Mouse (Mus musculus) kidney, embryonic 14.5 days (tissue): Measurements from ENCODE around the gene Cdc6. TPM values are rescaled to one million over a fixed set of nuclear protein-coding genes. Genes with fewer than 3 reads are reported as not detected.
"Not testable (repeated sequence)": the region's sequence is repeated elsewhere in the genome, so short reads cannot be mapped to it uniquely, and the experiment has no call there.

Experiments
- ATAC-seq: fragments of 200-750 bp; cut with Nextera tagmentation; 2 replicates; pipeline ENCODE4 v1.8.0; 2017; ENCODE audit warnings: moderate number of reproducible peaks, mild to moderate bottlenecking, moderate TSS enrichment, moderate library complexity; ENCODE audit not compliant: low FRiP score, low TSS enrichment
- H3K27ac ChIP-seq: fragments of 300-500 bp; sonication (generic); 2 replicates; pipeline ENCODE4 v1.5.1; 2014; ENCODE audit warnings: low read depth, mild to moderate bottlenecking, low read length, moderate library complexity, mixed read lengths
- H3K27me3 ChIP-seq: fragments of 300-500 bp; sonication (generic); 2 replicates; pipeline ENCODE4 v1.6.1; 2014; ENCODE audit warnings: mild to moderate bottlenecking, low read length; ENCODE audit not compliant: control insufficient read depth, insufficient read depth
- H3K36me3 ChIP-seq: fragments of 300-500 bp; sonication (generic); 2 replicates; pipeline ENCODE4 v1.6.1; 2014; ENCODE audit warnings: low read length, mixed read lengths; ENCODE audit not compliant: control insufficient read depth, insufficient read depth
- H3K4me1 ChIP-seq: fragments of 300-500 bp; sonication (generic); 2 replicates; pipeline ENCODE4 v1.6.1; 2014; ENCODE audit warnings: low read length, mixed read lengths; ENCODE audit not compliant: control insufficient read depth, insufficient read depth
- H3K4me2 ChIP-seq: fragments of 300-500 bp; sonication (generic); replicated peaks from 2 replicates; pipeline ENCODE4 v1.6.1; 2014; ENCODE audit warnings: low read depth, mild to moderate bottlenecking, low read length
- H3K4me3 ChIP-seq: fragments of 300-500 bp; sonication (generic); 2 replicates; pipeline ENCODE4 v1.5.1; 2014; ENCODE audit warnings: mild to moderate bottlenecking, low read length
- H3K9ac ChIP-seq: fragments of 300-500 bp; sonication (generic); 2 replicates; pipeline ENCODE4 v1.6.1; 2014; ENCODE audit warnings: low read depth, mild to moderate bottlenecking, low read length, moderate library complexity
- H3K9me3 ChIP-seq: fragments of 300-500 bp; sonication (generic); 2 replicates; pipeline ENCODE4 v1.6.1; 2016; ENCODE audit warnings: low read length; ENCODE audit not compliant: control insufficient read depth
- WGBS: fragments of 180-500 bp; shearing (Covaris S2); extraction: QIAGEN DNeasy Blood & Tissue Kit; methylation state at CpG from one replicate; pipeline ENCODE4 v1.1.7; 2014; 5-methylcytosine and 5-hydroxymethylcytosine counted together
- polyA plus RNA-seq: library from polyadenylated mRNA; unstranded; fragments of >200 nt; fragmentation: Nextera tagmentation; extraction: Ambion mirVana; gene quantifications from 2 replicates; pipeline ENCODE4 v1.2.1, GENCODE M21; 2014

The Cdc6 gene
- polyA plus RNA-seq, 1 experiment from 2014 or later = 44.1 TPM

- Histone ChIP-seq H3K9ac (no peak overlapping the region), H3K9me3 (no peaks in the 10 kb centered on the region), H3K27me3 (no peaks in the 10 kb centered on the region), H3K4me2 (no peak overlapping the region), H3K27ac (no peak overlapping the region), H3K4me1 (0 out of 2 replicates have a peak, but pooled peaks cover 2% of the 10 kb centered on the region), H3K4me3 (no peak overlapping the region), H3K36me3 (peaks cover 73% of the 10 kb centered on the region)
- no peak for ATAC-seq
- 62% methylated on average over 13 of the region's 13 CpGs for WGBS
These were observed 9.9 kb downstream of the Cdc6 start for GRCm38 (mm10) chr11:98917428-98918005.

GRCm38 (mm10) chr11:98918231-98918630, 10.6 kb downstream of the Cdc6 start:
- H3K36me3 ChIP-seq = peaks cover 66% of the 10 kb centered on the region
- no peak overlapping the region for H3K4me2 ChIP-seq
- ATAC-seq = no peak
- no peaks in the 10 kb centered on the region for H3K9me3 ChIP-seq
- H3K27me3 ChIP-seq = no peaks in the 10 kb centered on the region
- 57% methylated on average over 9 of the region's 9 CpGs for WGBS
- 0 out of 2 replicates have a peak, but pooled peaks cover 5% of the 10 kb centered on the region for H3K4me1 ChIP-seq
- no peak overlapping the region for H3K9ac ChIP-seq
- H3K4me3 ChIP-seq = no peak overlapping the region
- H3K27ac ChIP-seq = no peak overlapping the region

GRCm38 (mm10) chr11:98919009-98919408, 11.4 kb downstream of the Cdc6 start:
- Histone ChIP-seq H3K4me3 (no peak overlapping the region), H3K9ac (no peak overlapping the region), H3K27ac (no peak overlapping the region), H3K36me3 (peaks cover 58% of the 10 kb centered on the region), H3K4me1 (peaks cover 12% of the 10 kb centered on the region; the same call in 1 of the 2 replicates), H3K4me2 (no peak overlapping the region), H3K9me3 (no peaks in the 10 kb centered on the region), H3K27me3 (no peaks in the 10 kb centered on the region)
- no peak for ATAC-seq
- 91% methylated on average over 11 of the region's 11 CpGs for WGBS

GRCm38 (mm10) chr11:98921813-98922212, 14.2 kb downstream of the Cdc6 start:
- H3K27ac ChIP-seq, ATAC-seq: not testable (repeated sequence)

GRCm38 (mm10) chr11:98922307-98922706, 14.7 kb downstream of the Cdc6 start:
- Histone ChIP-seq H3K27ac (peak overlapping the region; percentile 71; the same call in 1 of the 2 replicates), H3K4me1 (peaks cover 40% of the 10 kb centered on the region), H3K36me3 (peaks cover 34% of the 10 kb centered on the region)
- not testable (repeated sequence) for H3K9ac ChIP-seq, H3K27me3 ChIP-seq, H3K4me2 ChIP-seq, H3K9me3 ChIP-seq, H3K4me3 ChIP-seq
- WGBS = 27% methylated on average over 10 of the region's 10 CpGs
- ATAC-seq = 0 out of 2 replicates have a peak, but pooled peaks have one; percentile 0

More at GRCm38 (mm10) chr11:98921813-98922212, 14.2 kb downstream of the Cdc6 start:
- H3K9ac ChIP-seq, H3K9me3 ChIP-seq, H3K27me3 ChIP-seq, H3K4me3 ChIP-seq, H3K4me2 ChIP-seq: not testable (repeated sequence)
- H3K4me1 ChIP-seq = peaks cover 39% of the 10 kb centered on the region
- peaks cover 39% of the 10 kb centered on the region for H3K36me3 ChIP-seq
- WGBS = 52% methylated on average over 15 of the region's 15 CpGs

GRCm38 (mm10) chr11:98922851-98923711, 15.5 kb downstream of the Cdc6 start:
- H3K9me3 ChIP-seq, H3K4me2 ChIP-seq, H3K9ac ChIP-seq, H3K27me3 ChIP-seq, H3K4me3 ChIP-seq: not testable (repeated sequence)
- peak overlapping the region; percentile 71 for H3K27ac ChIP-seq
- peak; percentile 65 for ATAC-seq
- H3K36me3 ChIP-seq = peaks cover 27% of the 10 kb centered on the region
- WGBS = 32% methylated on average over 16 of the region's 16 CpGs
- peaks cover 45% of the 10 kb centered on the region for H3K4me1 ChIP-seq

GRCm38 (mm10) chr11:98924633-98925175, 17.1 kb downstream of the Cdc6 start:
- Histone ChIP-seq H3K4me2 (no peak overlapping the region), H3K9ac (no peak overlapping the region)
- 36% methylated on average over 5 of the region's 5 CpGs for WGBS

GRCm38 (mm10) chr11:98925265-98925721, 17.7 kb downstream of the Cdc6 start:
- Histone ChIP-seq H3K36me3 (peaks cover 8% of the 10 kb centered on the region), H3K27ac (peak overlapping the region; percentile 90), H3K4me1 (peaks cover 67% of the 10 kb centered on the region), H3K9ac (peak overlapping the region; percentile 28; the same call in 1 of the 2 replicates), H3K27me3 (no peaks in the 10 kb centered on the region), H3K4me3 (no peak overlapping the region), H3K4me2 (peak overlapping the region; percentile 22; the same call in 1 of the 2 replicates), H3K9me3 (no peaks in the 10 kb centered on the region)
- ATAC-seq = no peak
- WGBS = 13% methylated on average over 10 of the region's 10 CpGs

More at GRCm38 (mm10) chr11:98924633-98925175, 17.1 kb downstream of the Cdc6 start:
- no peaks in the 10 kb centered on the region for H3K9me3 ChIP-seq
- peaks cover 11% of the 10 kb centered on the region for H3K36me3 ChIP-seq
- H3K4me1 ChIP-seq = peaks cover 61% of the 10 kb centered on the region
- H3K4me3 ChIP-seq = no peak overlapping the region
- H3K27me3 ChIP-seq = no peaks in the 10 kb centered on the region
- H3K27ac ChIP-seq = peak overlapping the region; percentile 90
- no peak for ATAC-seq
